Mouse (Mus musculus) C2C12 (cell line): Measurements from ENCODE around the gene Pitx1. TPM values are rescaled to one million over a fixed set of nuclear protein-coding genes. Genes with fewer than 3 reads are reported as not detected.

Source experiments
- H3K27me3 ChIP-seq: one replicate; pipeline ENCODE4 v1.6.1; 2011; ENCODE audit not compliant: control insufficient read depth, insufficient read depth, insufficient read length
- H3K36me3 ChIP-seq: one replicate; pipeline ENCODE4 v1.6.1; 2011; ENCODE audit not compliant: control insufficient read depth, insufficient read depth
- H3K4me3 ChIP-seq: one replicate; pipeline ENCODE4 v1.5.1; 2011; ENCODE audit warnings: mild to moderate bottlenecking, control low read depth; ENCODE audit not compliant: poor library complexity, insufficient read depth, severe bottlenecking
- H3K79me2 ChIP-seq: one replicate; pipeline ENCODE4 v1.6.1; 2011; ENCODE audit not compliant: control insufficient read depth, insufficient read depth
- H3K79me3 ChIP-seq: one replicate; pipeline ENCODE4 v1.6.1; 2011; ENCODE audit warnings: low read depth, control low read depth
- H3ac ChIP-seq: one replicate; pipeline ENCODE3; 2011; ENCODE audit warnings: low read depth; ENCODE audit not compliant: control insufficient read depth, insufficient read length
- CEBPB ChIP-seq: IDR thresholded peaks from one replicate; pipeline ENCODE4 v1.6.1; 2011; ENCODE audit warnings: low read depth, mild to moderate bottlenecking, control low read depth, moderate library complexity
- CTCF ChIP-seq: IDR thresholded peaks from one replicate; pipeline ENCODE4 v1.5.1; 2011; ENCODE audit not compliant: control insufficient read depth, insufficient read depth, insufficient read length
- FOSL1 ChIP-seq: IDR thresholded peaks from one replicate; pipeline ENCODE4 v1.8.0; 2011; ENCODE audit warnings: mild to moderate bottlenecking, low read length; ENCODE audit not compliant: poor library complexity, insufficient read depth, severe bottlenecking
- MAX ChIP-seq: IDR thresholded peaks from one replicate; pipeline ENCODE4 v1.6.1; 2011; ENCODE audit warnings: mild to moderate bottlenecking, control low read depth
- MYOD1 ChIP-seq: IDR thresholded peaks from one replicate; pipeline ENCODE4 v1.6.1; 2011; ENCODE audit warnings: low read depth; ENCODE audit not compliant: control insufficient read depth, insufficient read length
- MYOG ChIP-seq: IDR thresholded peaks from one replicate; pipeline ENCODE4 v1.6.1; 2011; ENCODE audit not compliant: control insufficient read depth, insufficient read length; ENCODE audit errors: extremely low read depth
- USF1 ChIP-seq: IDR thresholded peaks from one replicate; pipeline ENCODE4 v1.6.1; 2011; ENCODE audit warnings: low read depth, mild to moderate bottlenecking, control low read depth, moderate library complexity
- polyA plus RNA-seq: library from polyadenylated mRNA; unstranded; fragments of >200 nt; fragmentation: generic; extraction: Trizol; gene quantifications from one replicate; pipeline ENCODE4 v1.2.1, GENCODE M21; 2012; ENCODE audit warnings: missing spikeins

The Pitx1 gene
- polyA plus RNA-seq, 1 experiment, result not detected

DNA sequence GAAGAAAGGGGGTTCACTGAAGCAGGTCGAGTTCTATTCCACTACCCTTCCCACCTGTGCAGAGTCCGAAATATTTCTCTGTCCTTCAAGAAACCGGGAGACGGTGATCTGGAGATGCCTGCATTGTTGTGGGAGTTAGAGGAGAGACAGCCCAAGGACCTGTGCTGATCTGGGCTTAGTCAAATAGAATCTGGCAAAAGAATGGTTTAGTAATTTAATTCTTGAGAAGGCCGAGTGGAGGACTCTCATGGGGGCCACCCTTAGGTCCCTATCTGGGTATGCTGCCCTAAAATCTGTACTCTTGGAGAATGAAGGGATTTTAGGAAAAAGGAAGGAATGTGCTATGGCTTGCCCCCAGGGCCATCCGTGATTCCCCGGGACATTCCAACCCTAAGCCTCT is 2.1 kb downstream of the Pitx1 start:
- Histone ChIP-seq H3K27me3 (peaks cover 82% of the 10 kb centered on the region), H3ac (no peak overlapping the region), H3K79me2 (no peaks in the 10 kb centered on the region), H3K36me3 (no peaks in the 10 kb centered on the region), H3K4me3 (no peak overlapping the region), H3K79me3 (no peaks in the 10 kb centered on the region)
- TF ChIP-seq FOSL1 (no peak), MYOD1 (no peak), MAX (no peak)

DNA sequence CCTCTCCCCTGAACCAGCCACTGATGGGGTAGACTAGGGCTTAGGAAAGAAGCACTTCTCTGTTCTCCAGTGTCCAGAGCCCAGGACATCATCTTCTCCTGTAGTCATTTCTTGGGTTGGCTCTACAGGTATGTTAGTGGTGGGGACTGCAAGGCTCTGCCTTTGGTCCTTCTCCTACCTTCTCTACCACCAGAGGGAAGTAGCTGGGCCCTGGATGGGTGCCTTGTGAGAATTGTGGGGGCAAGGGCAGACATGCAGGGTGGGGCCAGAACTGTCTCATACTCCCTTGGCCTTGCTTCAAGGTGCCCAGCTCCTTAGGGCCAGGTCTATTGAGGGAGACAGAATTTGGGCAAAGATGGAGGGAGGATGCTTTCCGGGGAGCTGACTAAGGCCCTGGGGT is 3.4 kb downstream of the Pitx1 start:
- Histone ChIP-seq H3K4me3 (no peak overlapping the region), H3K36me3 (no peaks in the 10 kb centered on the region), H3K79me2 (no peaks in the 10 kb centered on the region), H3K79me3 (no peaks in the 10 kb centered on the region), H3ac (no peak overlapping the region), H3K27me3 (peaks cover 91% of the 10 kb centered on the region)
- TF ChIP-seq CEBPB (no peak), USF1 (no peak), CTCF (no peak), FOSL1 (no peak), MYOD1 (no peak), MYOG (no peak), MAX (no peak)

DNA sequence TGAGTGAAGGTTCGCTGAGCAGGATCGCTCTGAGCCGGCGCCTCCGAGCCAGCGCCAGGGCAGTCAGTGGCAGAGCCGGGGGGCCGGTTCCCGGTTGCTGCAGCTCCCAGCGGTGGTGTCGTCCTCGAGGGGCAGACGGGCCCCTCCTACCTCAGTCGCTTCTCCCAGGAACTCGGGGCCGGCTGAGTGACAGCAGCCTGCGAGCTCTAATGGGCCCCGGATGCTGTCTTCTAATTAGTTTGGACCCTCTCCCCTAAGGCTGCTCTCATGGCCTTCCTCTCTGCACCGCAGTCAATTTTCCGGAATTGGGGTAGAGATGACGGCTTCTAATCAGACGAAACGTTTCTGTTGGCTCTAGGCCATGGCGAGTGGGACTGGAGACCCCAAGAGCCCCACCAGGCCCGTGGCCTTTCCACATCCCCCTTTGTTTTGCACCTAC is 4.3 kb downstream of the Pitx1 start:
- peaks cover 87% of the 10 kb centered on the region for H3K27me3 ChIP-seq
- no peaks in the 10 kb centered on the region for H3K79me2 ChIP-seq
- TF ChIP-seq CTCF, result no peak
- TF ChIP-seq MAX, result no peak
- TF ChIP-seq CEBPB, result no peak
- no peak for TF ChIP-seq MYOG
- no peak for TF ChIP-seq FOSL1
- TF ChIP-seq USF1, result no peak
- TF ChIP-seq MYOD1, result no peak
- H3K79me3 ChIP-seq, result no peaks in the 10 kb centered on the region
- H3ac ChIP-seq, result no peak overlapping the region
- H3K36me3 ChIP-seq, result no peaks in the 10 kb centered on the region
- no peak overlapping the region for H3K4me3 ChIP-seq

DNA sequence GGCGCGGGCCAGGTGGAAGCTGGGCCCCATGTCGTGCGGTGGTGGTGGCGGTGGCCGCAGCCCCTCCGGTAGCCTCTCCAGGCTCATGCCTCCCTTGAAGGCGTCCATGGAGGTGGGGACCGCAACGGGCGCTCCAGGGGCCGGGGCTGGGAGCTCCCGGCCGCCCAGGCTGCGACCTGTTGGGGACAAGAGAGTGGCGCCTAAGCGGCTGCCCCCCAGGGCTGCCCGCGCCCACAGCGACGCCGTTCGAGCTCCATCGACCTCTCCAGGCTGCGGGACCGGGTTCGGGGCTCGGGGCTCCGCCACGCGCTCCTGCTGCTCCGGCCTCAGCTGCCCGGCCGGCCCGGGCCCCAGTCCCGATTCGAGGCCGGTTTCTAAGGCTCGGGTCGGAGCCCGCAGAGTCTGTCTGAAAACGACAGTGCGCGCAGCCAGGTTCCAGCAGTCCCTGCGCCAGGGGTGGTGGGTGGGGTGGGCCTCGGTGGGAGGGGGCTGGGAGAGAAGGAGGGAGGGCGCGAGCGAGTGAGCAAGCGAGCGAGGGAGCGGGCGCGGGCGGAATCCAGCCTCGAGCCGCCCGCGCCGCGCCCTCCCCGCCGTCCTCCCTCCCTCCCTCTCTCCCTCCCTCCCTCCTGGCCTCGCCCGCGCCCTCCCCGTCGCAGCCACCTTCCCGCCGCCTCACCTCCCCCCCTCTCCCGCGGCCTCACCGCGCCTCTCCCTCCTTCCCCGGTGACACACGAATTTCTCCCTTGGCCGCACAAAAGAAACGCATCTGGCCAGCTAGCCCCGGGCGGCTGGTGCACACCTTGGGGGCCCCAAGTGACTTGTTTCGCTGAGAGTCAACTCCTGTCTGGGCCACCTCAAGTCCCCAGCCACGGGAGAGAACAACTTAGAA is 4.9 kb downstream of the Pitx1 start:
- no peaks in the 10 kb centered on the region for H3K79me3 ChIP-seq
- no peak for TF ChIP-seq CEBPB
- no peak for TF ChIP-seq FOSL1
- TF ChIP-seq CTCF, result no peak
- no peak for TF ChIP-seq MYOD1
- TF ChIP-seq USF1, result no peak
- no peak for TF ChIP-seq MYOG
- TF ChIP-seq MAX, result no peak

DNA sequence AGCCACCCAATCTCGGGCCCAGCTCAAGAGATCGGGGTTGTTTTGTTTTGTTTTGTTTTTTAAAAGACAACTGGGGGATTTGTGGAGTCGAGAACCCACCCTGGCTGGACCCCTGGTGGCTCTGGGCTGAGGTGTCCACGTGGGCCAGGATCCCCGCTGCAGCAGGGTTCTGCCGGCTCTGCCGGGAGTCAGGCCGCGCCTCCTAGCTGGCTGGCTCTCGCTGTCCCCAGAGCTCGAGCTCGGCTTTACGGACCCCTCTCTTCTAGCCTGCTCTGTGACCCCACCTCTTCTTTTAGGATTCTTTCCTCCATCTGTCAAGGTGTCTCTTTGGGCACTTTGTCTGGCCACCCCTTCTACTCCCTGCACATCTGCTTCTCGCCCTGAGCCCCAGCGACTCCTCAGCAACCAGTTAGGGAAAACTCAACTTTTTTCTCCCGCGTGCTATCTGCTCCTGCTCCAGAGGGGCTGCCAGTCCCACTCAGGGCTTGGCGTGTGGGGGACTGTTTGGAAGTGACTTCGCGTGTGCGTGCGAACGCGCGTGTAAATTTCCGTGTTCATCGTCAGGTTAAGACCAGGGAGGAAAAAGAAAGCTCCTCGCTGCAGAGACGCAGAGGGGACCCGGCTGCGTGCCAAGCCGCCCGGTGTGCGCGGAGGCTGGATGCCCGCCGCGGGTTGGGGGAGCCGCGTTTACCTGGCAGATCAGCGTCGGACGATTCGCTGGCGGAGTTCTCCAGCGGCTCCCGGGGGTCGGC is 5.7 kb downstream of the Pitx1 start:
- H3ac ChIP-seq, result no peak overlapping the region
- H3K36me3 ChIP-seq, result no peaks in the 10 kb centered on the region
- H3K4me3 ChIP-seq, result no peak overlapping the region
- no peaks in the 10 kb centered on the region for H3K79me3 ChIP-seq
- H3K27me3 ChIP-seq, result peaks cover 86% of the 10 kb centered on the region
- H3K79me2 ChIP-seq, result no peaks in the 10 kb centered on the region
- TF ChIP-seq MYOG, result no peak
- no peak for TF ChIP-seq FOSL1
- TF ChIP-seq MYOD1, result no peak
- no peak for TF ChIP-seq CEBPB
- no peak for TF ChIP-seq USF1
- TF ChIP-seq CTCF, result no peak
- TF ChIP-seq MAX, result no peak

More for the DNA sequence above, 4.9 kb downstream of the Pitx1 start:
- peaks cover 86% of the 10 kb centered on the region for H3K27me3 ChIP-seq
- H3K4me3 ChIP-seq, result no peak overlapping the region
- H3K79me2 ChIP-seq, result no peaks in the 10 kb centered on the region
- H3ac ChIP-seq, result no peak overlapping the region
- H3K36me3 ChIP-seq, result no peaks in the 10 kb centered on the region
